In genomic region chr14:122277142-122277541, GRCm38 (mm10) we compare ENCODE assay signal across 26 mouse cellular contexts.
"Had no signal": no experiment of that assay in that cellular context is flagged by ENCODE, and none has a peak within 500 bp of the region (broad histone marks: within the 10 kb centered on the region; RNA-seq: fewer than 3 reads in every experiment).

No protein-coding gene starts in this region.

- ATAC-seq: hindbrain, embryonic 16.5 days; inflammation-experienced regulatory T-cells, adult 6 months; intestine, embryonic 15.5 days; intestine, postnatal 0 days; liver, embryonic 12.5 days had no signal

- H3K9ac ChIP-seq: heart, embryonic 12.5 days; hindbrain, embryonic 14.5 days; intestine, embryonic 15.5 days; kidney, embryonic 15.5 days; limb, embryonic 13.5 days; limb, embryonic 15.5 days; liver, embryonic 12.5 days; liver, embryonic 14.5 days had no signal

- H3K9me3 ChIP-seq: heart, embryonic 10.5 days; heart, embryonic 12.5 days; intestine, embryonic 15.5 days; kidney, embryonic 15.5 days; limb, embryonic 13.5 days; limb, embryonic 15.5 days; liver, embryonic 12.5 days had no signal

- H3K27ac ChIP-seq: gastrocnemius, adult 2 months; heart, embryonic 10.5 days; hindbrain, embryonic 14.5 days; intestine, embryonic 15.5 days; kidney, embryonic 15.5 days; kidney, postnatal 0 days; limb, embryonic 13.5 days; limb, embryonic 15.5 days; liver, embryonic 12.5 days; liver, embryonic 14.5 days had no signal

- H3K36me3 ChIP-seq: heart, embryonic 10.5 days; heart, embryonic 12.5 days; intestine, embryonic 15.5 days; kidney, embryonic 15.5 days; limb, embryonic 13.5 days; limb, embryonic 15.5 days; liver, embryonic 12.5 days had no signal

- H3K4me3 ChIP-seq: gastrocnemius, adult 2 months; heart, embryonic 10.5 days; heart, embryonic 12.5 days; intestine, embryonic 15.5 days; kidney, embryonic 15.5 days; limb, embryonic 13.5 days; limb, embryonic 15.5 days; liver, embryonic 12.5 days had no signal

- H3K4me1 ChIP-seq: intestine, embryonic 15.5 days; kidney, embryonic 15.5 days; liver, embryonic 12.5 days had no signal

- DNase-seq: gastrocnemius, adult 2 months; gastrocnemius, postnatal 10 days; gastrocnemius, postnatal 25 days; heart, adult 18-20 months; heart, postnatal 10 days; heart, postnatal 4 days; kidney, adult 18-20 months; kidney, adult 9 months; kidney, postnatal 14 days; kidney, postnatal 36 days; layer of hippocampus, adult 9-11 months; layer of hippocampus, postnatal 36 days; left cerebral cortex, postnatal 4 days had no signal

- H3K4me2 ChIP-seq: heart, embryonic 12.5 days; hindbrain, embryonic 14.5 days; intestine, embryonic 15.5 days; kidney, embryonic 15.5 days; limb, embryonic 13.5 days; limb, embryonic 15.5 days; liver, embryonic 12.5 days had no signal
